Mouse (Mus musculus) kidney, adult 2 months (tissue): ENCODE measurements around the gene Utp4.

ENCODE experiments used
- CTCF ChIP-seq: fragments of 200-500 bp; conservative IDR thresholded peaks from 2 replicates; pipeline ENCODE4 v1.5.1; 2011; ENCODE audit warnings: low read depth, mild to moderate bottlenecking, control low read depth, low read length, moderate library complexity, mixed read lengths; ENCODE audit not compliant: insufficient read depth, insufficient read length
- POLR2A ChIP-seq: fragments of 200-500 bp; IDR thresholded peaks from one replicate; pipeline ENCODE4 v1.6.1; 2011; ENCODE audit warnings: low read depth, low read length, control low read depth

DNA sequence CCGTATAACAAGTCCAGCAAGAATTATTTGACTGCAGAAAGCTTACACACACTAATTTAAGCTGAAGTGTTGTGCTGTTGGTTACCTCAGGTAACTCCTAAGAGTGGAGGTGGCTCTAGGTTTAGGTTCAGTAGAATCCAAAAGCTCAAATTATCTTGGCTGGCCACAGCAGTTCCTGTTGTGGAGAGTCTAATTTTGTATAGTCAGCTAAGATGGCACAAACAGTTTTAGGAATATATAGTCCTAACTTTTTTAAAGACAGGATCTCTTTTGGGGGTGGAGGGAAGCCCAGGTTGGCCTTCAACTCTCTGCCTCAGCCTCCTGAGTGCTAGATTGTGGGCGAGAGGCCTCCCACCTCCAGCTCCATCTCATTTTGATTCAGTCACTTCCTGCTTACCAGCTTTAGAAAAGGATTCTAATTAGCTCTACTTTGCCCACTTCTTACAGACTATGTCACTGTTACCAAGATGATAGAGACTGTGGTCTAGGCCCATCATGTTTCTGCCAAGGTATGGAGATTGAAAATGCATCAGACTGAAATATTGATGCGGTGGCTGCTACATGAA, 55.3 kb downstream of the Utp4 start:
- no peak for TF ChIP-seq POLR2A
- TF ChIP-seq CTCF, result no peak
